27 mouse cellular contexts compared by ENCODE assay signal in the genomic region with DNA sequence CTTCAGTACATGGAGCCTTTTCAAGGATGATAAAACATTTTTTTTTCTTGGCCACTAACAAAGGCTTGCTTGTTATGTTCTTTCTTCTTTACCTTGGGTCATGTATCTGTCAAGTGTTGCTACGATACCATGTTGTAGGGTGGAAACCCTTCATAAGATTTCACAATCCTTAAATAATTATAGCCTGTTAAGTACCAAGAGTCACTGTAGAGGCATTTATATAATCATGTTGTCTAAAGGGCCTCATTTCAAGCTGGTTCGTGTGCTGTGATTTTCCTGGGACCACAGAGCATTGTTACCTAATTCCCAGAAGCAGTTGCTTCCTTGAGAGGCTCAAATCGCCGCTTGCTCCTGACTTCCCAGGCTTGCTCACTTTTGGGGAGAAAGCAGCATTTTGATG.
DNase-seq lines count a peak whose midpoint lies in the region; ATAC-seq lines count a peak whose summit lies in the region.
"Had no signal": no experiment of that assay in that cellular context is flagged by ENCODE, and none has a peak within 500 bp of the region (broad histone marks: within the 10 kb centered on the region; RNA-seq: fewer than 3 reads in every experiment).

No protein-coding gene starts in this region.

- H3K4me3 ChIP-seq in intestine, embryonic 16.5 days (ENCODE audit: low read length): no peak overlapping the region
- H3K4me3 ChIP-seq in intestine, embryonic 15.5 days (replicated peaks): no peak overlapping the region
- H3K4me3 ChIP-seq: embryonic facial prominence, embryonic 12.5 days; erythroblast, embryonic 14.5 days; forebrain, embryonic 12.5 days; forebrain, embryonic 15.5 days; heart, adult 2 months; heart, embryonic 10.5 days; heart, embryonic 13.5 days; hindbrain, embryonic 12.5 days; hindbrain, embryonic 15.5 days had no signal

- H3K36me3 ChIP-seq in intestine, embryonic 16.5 days (ENCODE audit: control insufficient read depth, insufficient read depth, low read length): no peaks in the 10 kb centered on the region
- no peaks in the 10 kb centered on the region for H3K36me3 ChIP-seq in intestine, embryonic 15.5 days
- H3K36me3 ChIP-seq: embryonic facial prominence, embryonic 12.5 days; forebrain, embryonic 12.5 days; forebrain, embryonic 15.5 days; G1E; heart, embryonic 10.5 days; heart, embryonic 13.5 days; hindbrain, embryonic 12.5 days; hindbrain, embryonic 15.5 days had no signal

- H3K9me3 ChIP-seq in intestine, embryonic 16.5 days (ENCODE audit: control insufficient read depth, low read length): no peaks in the 10 kb centered on the region
- H3K9me3 ChIP-seq in intestine, embryonic 15.5 days: no peaks in the 10 kb centered on the region
- H3K9me3 ChIP-seq: embryonic facial prominence, embryonic 12.5 days; forebrain, embryonic 12.5 days; forebrain, embryonic 15.5 days; G1E; heart, embryonic 10.5 days; heart, embryonic 13.5 days; hindbrain, embryonic 12.5 days; hindbrain, embryonic 15.5 days had no signal

- H3K27ac ChIP-seq in intestine, embryonic 16.5 days (ENCODE audit: low read length): 0 out of 2 replicates have a peak overlapping the region, but pooled peaks have one; percentile 31
- H3K27ac ChIP-seq in intestine, embryonic 15.5 days: no peak overlapping the region
- H3K27ac ChIP-seq: embryonic facial prominence, embryonic 12.5 days; forebrain, embryonic 12.5 days; forebrain, embryonic 15.5 days; heart, adult 2 months; heart, embryonic 10.5 days; heart, embryonic 13.5 days; hindbrain, embryonic 12.5 days; hindbrain, embryonic 15.5 days had no signal

- H3K27me3 ChIP-seq in intestine, embryonic 16.5 days (replicated peaks; ENCODE audit: control insufficient read depth, insufficient read depth, low read length): no peaks in the 10 kb centered on the region
- H3K27me3 ChIP-seq in intestine, embryonic 15.5 days (replicated peaks): no peaks in the 10 kb centered on the region
- H3K27me3 ChIP-seq: CH12.LX; embryonic facial prominence, embryonic 12.5 days; forebrain, embryonic 12.5 days; forebrain, embryonic 15.5 days; heart, embryonic 13.5 days; hindbrain, embryonic 12.5 days; hindbrain, embryonic 15.5 days; Patski had no signal

- H3K4me2 ChIP-seq in intestine, embryonic 16.5 days (ENCODE audit: low read depth, low read length): no peak overlapping the region
- H3K4me2 ChIP-seq in intestine, embryonic 15.5 days (replicated peaks): no peak overlapping the region
- H3K4me2 ChIP-seq: embryonic facial prominence, embryonic 12.5 days; forebrain, embryonic 12.5 days; forebrain, embryonic 15.5 days; heart, embryonic 13.5 days; hindbrain, embryonic 12.5 days; hindbrain, embryonic 15.5 days had no signal

- peak; percentile 20 to 48 for DNase-seq in lung, adult 18-20 months
- DNase-seq in lung, postnatal 4 days: no peak
- peak; percentile 65 for DNase-seq in lung, postnatal 25 days (ENCODE audit: low spot score)
- no peak for DNase-seq in lung, postnatal 10 days
- DNase-seq in frontal cortex, postnatal 36 days (ENCODE audit: low spot score in 2 of 2): no peak
- DNase-seq: adrenal gland, postnatal 10 days; adrenal gland, postnatal 36 days; B cell, adult 2 months; cerebellum, adult 18-20 months; cerebellum, adult 9-10 months; cerebellum, postnatal 14 days; gastrocnemius, postnatal 10 days; gastrocnemius, postnatal 36 days; heart, adult 2 months had no signal

- H3K9ac ChIP-seq in intestine, embryonic 16.5 days (ENCODE audit: low read depth, low read length): no peak overlapping the region
- H3K9ac ChIP-seq in intestine, embryonic 15.5 days: no peak overlapping the region
- H3K9ac ChIP-seq: embryonic facial prominence, embryonic 12.5 days; forebrain, embryonic 12.5 days; forebrain, embryonic 15.5 days; heart, embryonic 13.5 days; hindbrain, embryonic 12.5 days; hindbrain, embryonic 15.5 days had no signal

- no peak for ATAC-seq in intestine, embryonic 16.5 days
- no peak for ATAC-seq in intestine, embryonic 15.5 days
- ATAC-seq: forebrain, embryonic 15.5 days; Patski had no signal

- 72% methylated on average over 4 of the region's 4 CpGs for WGBS in intestine, embryonic 16.5 days
- 76% methylated on average over 4 of the region's 4 CpGs for WGBS in intestine, embryonic 15.5 days

- H3K4me1 ChIP-seq in intestine, embryonic 16.5 days (ENCODE audit: control insufficient read depth, insufficient read depth, low read length): 0 out of 2 replicates have a peak, but pooled peaks cover 5% of the 10 kb centered on the region
- no peaks in the 10 kb centered on the region for H3K4me1 ChIP-seq in intestine, embryonic 15.5 days (replicated peaks)
- H3K4me1 ChIP-seq: embryonic facial prominence, embryonic 12.5 days; forebrain, embryonic 12.5 days; forebrain, embryonic 15.5 days; hindbrain, embryonic 12.5 days; hindbrain, embryonic 15.5 days had no signal

Comparison
In these comparisons a context has a peak if more than half of its experiments do, and no peak if none do; other contexts are left out.
1. DNase-seq: peak in lung, adult 18-20 months (2 of 2) and lung, postnatal 25 days (single experiment); none in lung, postnatal 4 days (0 of 2), lung, postnatal 10 days (single experiment) and frontal cortex, postnatal 36 days (0 of 2).